Mouse (Mus musculus) ZHBTc4 (cell line): Measurements from ENCODE around the gene Cox7b2.

Source experiments
- DNase-seq: peaks from one replicate; pipeline ENCODE4 v3.0.0-alpha.2; 2011; ENCODE audit warnings: low read depth, low spot score

Gene Cox7b2

GRCm38 (mm10) chr5:71548079-71548478 is at the start of gene Cox7b2:
Cox7b2 (minus strand) TSS chr5:71548205.
- peak; percentile 49 for DNase-seq

- DNase-seq = no peak
These were observed 47.3 kb upstream of the Cox7b2 start for GRCm38 (mm10) chr5:71595321-71595720.

GRCm38 (mm10) chr5:71593745-71594255 is 45.8 kb upstream of the Cox7b2 start:
- no peak for DNase-seq

DNA sequence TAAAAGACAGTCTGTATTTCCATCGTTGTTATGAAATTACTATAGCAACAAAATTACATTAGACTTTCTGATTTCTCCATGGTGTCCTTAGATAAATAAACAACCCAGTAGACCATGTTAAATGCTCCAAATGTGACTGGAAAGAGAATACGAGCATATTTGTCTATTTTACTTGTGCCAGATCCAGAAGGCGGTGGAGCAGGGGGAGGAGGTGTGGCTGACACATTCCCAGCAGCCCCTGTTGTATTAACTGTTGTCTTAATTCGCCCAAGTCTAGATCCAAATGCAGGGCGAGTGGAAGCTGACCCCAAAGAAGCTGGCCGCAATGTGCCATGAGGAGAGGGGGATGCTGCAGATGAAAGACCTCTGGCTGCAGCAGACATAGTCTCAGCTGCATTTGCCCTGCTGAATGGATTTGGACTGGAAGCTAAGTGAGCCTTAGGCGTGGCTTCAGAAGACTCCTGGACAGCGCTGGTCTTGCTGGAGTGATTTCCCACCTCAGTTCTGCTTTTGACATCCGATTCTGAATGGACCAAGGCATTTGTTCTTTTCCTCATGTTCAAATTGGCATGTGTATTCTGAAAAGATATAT is 23.7 kb upstream of the Cox7b2 start:
- DNase-seq = no peak

- peak; percentile 69 for DNase-seq
These were observed 2.5 kb downstream of the Cox7b2 start for GRCm38 (mm10) chr5:71545554-71545953.

DNA sequence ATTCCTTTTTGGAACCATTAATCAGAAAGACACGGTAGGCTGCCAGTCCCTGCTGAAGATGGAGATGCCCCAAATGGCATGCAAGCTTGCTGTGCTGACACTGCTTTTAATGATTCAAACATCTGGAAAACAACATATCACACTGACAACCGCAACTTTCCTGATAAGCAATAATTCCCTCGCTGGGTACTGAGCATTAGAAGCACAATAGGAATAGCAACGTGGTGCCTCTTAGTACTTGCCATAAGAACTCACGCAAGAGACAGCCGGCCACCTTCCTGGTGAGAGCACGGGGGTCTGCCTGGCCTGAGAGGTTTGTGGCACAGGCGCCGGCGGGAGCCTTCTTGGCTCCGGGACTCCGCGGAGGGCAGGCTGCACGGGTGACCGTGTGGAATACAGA is 22.5 kb downstream of the Cox7b2 start:
- peak; percentile 53 for DNase-seq

GRCm38 (mm10) chr5:71502058-71502678 is 45.8 kb downstream of the Cox7b2 start:
- peak; percentile 63 for DNase-seq

- no peak for DNase-seq
These were observed 52.4 kb downstream of the Cox7b2 start for GRCm38 (mm10) chr5:71495621-71496020.

GRCm38 (mm10) chr5:71456957-71457356 is 91.0 kb downstream of the Cox7b2 start:
- no peak for DNase-seq

DNA sequence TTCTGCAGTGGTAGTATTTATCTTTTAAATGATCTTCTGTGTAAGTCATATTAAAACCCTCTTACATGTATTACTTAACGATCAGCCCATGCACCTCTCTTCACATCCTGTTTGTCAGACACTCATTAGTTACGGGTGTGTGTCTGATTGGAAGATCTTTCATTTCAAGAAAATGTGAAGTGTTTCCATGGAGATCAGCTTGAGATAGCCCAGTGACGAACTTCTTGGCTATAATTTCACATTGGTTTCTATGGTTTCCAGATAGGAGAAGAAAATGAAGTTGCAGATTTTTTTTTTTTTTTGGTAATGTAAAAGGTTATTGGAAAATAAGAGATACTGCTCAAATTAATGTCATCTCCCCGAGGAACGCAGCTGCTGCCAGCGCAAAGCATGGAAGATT is 107.8 kb downstream of the Cox7b2 start:
- DNase-seq = no peak
